Comparison of ENCODE assay signal across 8 mouse cellular contexts in genomic region chr2:154791661-154792642, GRCm38 (mm10). TPM values are rescaled to one million over a fixed set of nuclear protein-coding genes. Genes with fewer than 3 reads are reported as not detected.
A peak's percentile ranks its signal among the peaks of the same experiment; 100 is the strongest.
DNase-seq lines count a peak whose midpoint lies in the region; ATAC-seq lines count a peak whose summit lies in the region.

No protein-coding gene starts in this region.

- no peaks in the 10 kb centered on the region for H3K36me3 ChIP-seq in hindbrain, embryonic 14.5 days (replicated peaks; ENCODE audit: control insufficient read depth, insufficient read depth)
- no peaks in the 10 kb centered on the region for H3K36me3 ChIP-seq in macrophage (ENCODE audit: inconsistent target)

- peaks cover 19% of the 10 kb centered on the region for H3K4me1 ChIP-seq in hindbrain, embryonic 14.5 days (replicated peaks; ENCODE audit: control insufficient read depth, insufficient read depth, low read length)

- peaks cover 52% of the 10 kb centered on the region for H3K79me2 ChIP-seq in macrophage (ENCODE audit: inconsistent target)

- peak overlapping the region; percentile 85 for H3K9ac ChIP-seq in hindbrain, embryonic 14.5 days

- peak overlapping the region; percentile 81 for H3K4me2 ChIP-seq in hindbrain, embryonic 14.5 days (replicated peaks)

- WGBS in hindbrain, embryonic 14.5 days: 1% methylated on average over 49 of the region's 67 CpGs
- WGBS in macrophage (ENCODE audit: missing documents): under 1% methylated on average over 51 of the region's 67 CpGs

- peak; percentile 14; the same call in 1 of the 2 replicates for ATAC-seq in hindbrain, embryonic 14.5 days (ENCODE audit: low FRiP score)

- peak; percentile 83 for DNase-seq in NIH3T3 (ENCODE audit: low read depth)
- DNase-seq in cerebellum, postnatal 14 days: peak; percentile 73
- peak; percentile 35 to 40 for DNase-seq in frontal cortex, postnatal 25 days (ENCODE audit: low spot score in 2 of 2)
- DNase-seq in hindbrain, embryonic 14.5 days (ENCODE audit: low spot score): peak; percentile 49
- peak; percentile 29 for DNase-seq in left cerebral cortex, adult 11 months (ENCODE audit: low spot score)
- peak; percentile 34 to 37 for DNase-seq in right cerebral cortex, adult 2 months (ENCODE audit: low spot score in 2 of 2)
- DNase-seq in urinary bladder, postnatal 10 days (ENCODE audit: low spot score): peak; percentile 51

- H3K27ac ChIP-seq in hindbrain, embryonic 14.5 days: peak overlapping the region; percentile 100
- peak overlapping the region; percentile 51 for H3K27ac ChIP-seq in macrophage

- H3K4me3 ChIP-seq in hindbrain, embryonic 14.5 days (replicated peaks; ENCODE audit: low read length): peak overlapping the region; percentile 92
- H3K4me3 ChIP-seq in macrophage (ENCODE audit: inconsistent target): peak overlapping the region; percentile 88

- no peaks in the 10 kb centered on the region for H3K9me3 ChIP-seq in hindbrain, embryonic 14.5 days (ENCODE audit: control insufficient read depth, low read length)

- H3K27me3 ChIP-seq in hindbrain, embryonic 14.5 days (ENCODE audit: control insufficient read depth, insufficient read depth, low read length): no peaks in the 10 kb centered on the region

RNA-seq across cellular contexts. Expression of gene a, which starts 0.8 kb away (rescaled TPM):
- polyA plus RNA-seq in hindbrain, embryonic 14.5 days (2014; fragmentation: Nextera tagmentation; extraction: Ambion mirVana): 0.93 and 1.3 TPM in 2 replicates
- total RNA-seq in macrophage (2018; cell fraction: chromatin; rRNA removed): not detected
- not detected for total RNA-seq in macrophage (2018; cell fraction: cytosol; rRNA removed)
- total RNA-seq in macrophage (2018; cell fraction: nucleus; rRNA removed): not detected
- not detected in 3 replicates for polyA plus RNA-seq in macrophage (2018)

RNA-seq across cellular contexts. Expression of gene Raly, which starts 1.1 kb away (rescaled TPM):
- 36.2 and 41.0 TPM in 2 replicates for polyA plus RNA-seq in hindbrain, embryonic 14.5 days (2014; fragmentation: Nextera tagmentation; extraction: Ambion mirVana)
- total RNA-seq in macrophage (2018; cell fraction: chromatin; rRNA removed): 10 to 100 TPM; 39.9 to 68.0 (median 57.2) TPM
- total RNA-seq in macrophage (2018; cell fraction: cytosol; rRNA removed): 100 to 1,000 TPM in 22 of 26 experiments, 10 to 100 TPM in 4; 92.8 to 124 (median 110) TPM
- total RNA-seq in macrophage (2018; cell fraction: nucleus; rRNA removed): 10 to 100 TPM; 39.2 to 77.8 (median 55.0) TPM
- 115 to 167 TPM (median 115 TPM) in 3 replicates for polyA plus RNA-seq in macrophage (2018)

RNA-seq across cellular contexts. Expression of gene Gm14214, which starts 22.1 kb away (rescaled TPM):
- not detected in 2 replicates for polyA plus RNA-seq in hindbrain, embryonic 14.5 days (2014; fragmentation: Nextera tagmentation; extraction: Ambion mirVana)
- not detected for total RNA-seq in macrophage (2018; cell fraction: chromatin; rRNA removed)
- total RNA-seq in macrophage (2018; cell fraction: cytosol; rRNA removed): not detected
- total RNA-seq in macrophage (2018; cell fraction: nucleus; rRNA removed): not detected
- polyA plus RNA-seq in macrophage (2018): not detected in 3 replicates

Comparison
In these comparisons a context has a peak if more than half of its experiments do, and no peak if none do; other contexts are left out.
1. Peak in every context shown above with its lines: DNase-seq, ATAC-seq, H3K4me3 ChIP-seq and H3K27ac ChIP-seq.
2. DNase-seq: peak in every context shown above with its lines; median percentile 83 in NIH3T3; 73 in cerebellum, postnatal 14 days; 51 in urinary bladder, postnatal 10 days; 49 in hindbrain, embryonic 14.5 days; 38 in frontal cortex, postnatal 25 days; 36 in right cerebral cortex, adult 2 months; 29 in left cerebral cortex, adult 11 months.